Mouse (Mus musculus) lung, postnatal 25 days (tissue): ENCODE data around the gene Usp1.
"Not testable (repeated sequence)": the region's sequence is repeated elsewhere in the genome, so short reads cannot be mapped to it uniquely, and the experiment has no call there.

Experiments
- DNase-seq: peaks from one replicate; pipeline ENCODE4 v3.0.0; 2022; ENCODE audit warnings: low spot score

Usp1 gene

DNA sequence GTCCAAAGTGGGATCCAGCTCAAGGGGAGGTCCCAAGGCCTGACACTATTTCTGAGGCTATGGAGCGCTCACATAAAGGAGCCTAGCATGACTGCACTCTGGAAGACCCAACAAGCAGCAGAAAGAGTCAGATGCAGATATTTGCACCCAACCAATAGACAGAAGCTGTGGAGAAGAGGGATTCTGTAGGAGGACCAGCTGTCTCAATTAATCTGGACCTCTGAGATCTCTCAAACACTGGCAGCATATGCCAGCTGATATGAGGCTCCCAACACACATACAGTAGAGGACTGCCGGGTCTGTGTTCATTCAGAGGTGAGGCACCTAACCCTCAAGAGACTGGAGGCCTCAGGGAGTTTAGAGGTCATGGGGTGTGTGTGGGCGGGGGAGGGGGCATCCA, 56.4 kb downstream of the Usp1 start:
- DNase-seq = not testable (repeated sequence)

DNA sequence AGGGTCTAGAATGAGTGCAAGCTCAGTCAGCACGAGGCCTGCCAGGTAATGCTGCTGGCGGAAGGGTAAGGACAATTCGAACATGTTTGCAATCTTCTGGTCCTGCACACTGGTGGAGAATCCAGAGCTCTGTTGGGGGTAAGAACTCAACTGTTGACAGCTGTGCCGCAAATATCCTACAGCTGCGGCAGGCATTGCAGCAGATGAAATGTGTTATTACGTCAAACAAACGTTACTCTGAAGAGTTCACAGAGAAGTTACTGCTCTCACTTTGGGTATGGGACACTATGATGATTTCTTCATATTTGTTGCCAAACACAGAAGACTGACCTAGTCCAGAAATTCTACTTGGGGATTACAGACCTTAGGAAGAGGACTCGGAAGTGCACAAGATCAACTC, 61.1 kb downstream of the Usp1 start:
- no peak for DNase-seq
